Mouse (Mus musculus) embryonic stem cell, embryonic (primary cell): ENCODE measurements around the gene Brd1.

Experiments used
- CTCF ChIA-PET, 4 experiments: fragments of 300-600 bp in 2 of 4; fragments of 350-600 bp in 2 of 4; sonication (Branson Sonifier 250); formaldehyde crosslinking; loops; one replicate each; lab custom pipeline; 2022; ENCODE audit warnings: inconsistent platforms in 2 of 4; lab: Charles Lee
- POLR2A ChIA-PET, 4 experiments: fragments of 300-600 bp in 2 of 4; fragments of 350-600 bp in 2 of 4; sonication (Branson Sonifier 250); formaldehyde crosslinking; loops; one replicate each; lab custom pipeline; 2022; ENCODE audit warnings: antibody characterized with exemption in 4 of 4, inconsistent platforms in 1 of 4; lab: Charles Lee

The Brd1 gene

GRCm38 (mm10) chr15:88677568-88677967 lies 56.5 kb downstream of the Brd1 start:
- CTCF ChIA-PET = no interaction called here
- POLR2A ChIA-PET = interaction anchor here in 2 of 4 experiments (1.0 to 42.9 kb wide), 7 partner anchors 8 to 53 kb away, joined by 3 to 2523 read pairs (median 12); no protein-coding TSS in a partner anchor

DNA sequence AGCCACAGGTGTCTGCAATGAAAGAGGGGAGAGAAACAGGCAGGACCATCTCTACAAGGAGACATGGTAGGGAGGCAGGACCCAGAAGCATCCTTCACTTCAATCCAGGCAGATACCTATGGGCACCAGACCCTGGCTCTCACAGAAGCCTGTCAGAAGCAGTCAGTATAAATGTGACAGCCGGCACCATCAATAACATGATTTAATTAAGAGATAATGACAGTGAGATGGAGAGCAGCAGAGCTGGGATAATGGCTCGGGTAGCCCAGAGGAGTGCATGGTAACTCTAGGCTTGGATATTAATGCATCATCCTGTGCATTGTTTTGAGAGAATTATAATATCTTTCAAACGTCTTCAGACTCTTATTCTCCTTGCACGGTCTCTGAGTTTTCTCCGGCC lies 58.0 kb downstream of the Brd1 start:
- ChIA-PET CTCF (no interaction called here), POLR2A (interaction anchor here in 3 of 4 experiments (1.0 to 42.9 kb wide), 5 partner anchors 9 to 33 kb away, joined by 3 to 2523 read pairs (median 4); no protein-coding TSS in a partner anchor)

GRCm38 (mm10) chr15:88668693-88669092 lies 65.3 kb downstream of the Brd1 start:
- POLR2A ChIA-PET = interaction anchor here in 2 of 4 experiments (1.0 to 2.4 kb wide), 3 partner anchors 10 to 41 kb away, joined by 4 to 11 read pairs (median 10); no protein-coding TSS in a partner anchor
- CTCF ChIA-PET = interaction anchor here in 2 of 4 experiments (0.7 to 1.0 kb wide), 2 partner anchors 10 to 49 kb away, joined by 3 read pairs; no protein-coding TSS in a partner anchor

DNA sequence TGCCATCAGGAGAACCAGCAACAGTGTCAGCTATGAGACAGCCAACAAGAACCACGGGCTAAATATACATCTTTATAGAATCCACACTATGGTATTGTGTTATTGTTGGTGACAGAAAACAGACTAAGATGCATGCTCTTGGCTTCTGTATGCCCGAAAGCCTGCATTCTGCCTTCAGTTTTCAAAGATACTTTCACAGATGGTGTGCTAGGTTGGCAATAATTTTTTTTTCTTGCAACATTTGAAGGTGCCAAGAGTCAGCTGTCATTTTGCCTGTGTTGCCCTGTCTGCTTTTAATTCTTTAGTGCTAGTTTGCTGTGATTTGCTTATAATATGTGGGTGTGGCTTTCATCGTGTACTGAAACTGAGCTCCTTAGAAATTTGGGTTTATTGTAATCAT lies 66.4 kb downstream of the Brd1 start:
- ChIA-PET CTCF (interaction anchor here in 1 of 4 experiments (0.6 kb wide), 1 partner anchor 364 kb away, joined by 6 read pairs; no protein-coding TSS in a partner anchor), POLR2A (interaction anchor here in 2 of 4 experiments (1.5 to 3.4 kb wide), 4 partner anchors 11 to 41 kb away, joined by 4 to 12 read pairs (median 10); no protein-coding TSS in a partner anchor)

GRCm38 (mm10) chr15:88665846-88666245 lies 68.2 kb downstream of the Brd1 start:
- CTCF ChIA-PET = no interaction called here
- POLR2A ChIA-PET = interaction anchor here in 3 of 4 experiments (0.6 to 3.4 kb wide), 10 partner anchors 9 to 90 kb away, joined by 3 to 12 read pairs (median 4); no protein-coding TSS in a partner anchor

DNA sequence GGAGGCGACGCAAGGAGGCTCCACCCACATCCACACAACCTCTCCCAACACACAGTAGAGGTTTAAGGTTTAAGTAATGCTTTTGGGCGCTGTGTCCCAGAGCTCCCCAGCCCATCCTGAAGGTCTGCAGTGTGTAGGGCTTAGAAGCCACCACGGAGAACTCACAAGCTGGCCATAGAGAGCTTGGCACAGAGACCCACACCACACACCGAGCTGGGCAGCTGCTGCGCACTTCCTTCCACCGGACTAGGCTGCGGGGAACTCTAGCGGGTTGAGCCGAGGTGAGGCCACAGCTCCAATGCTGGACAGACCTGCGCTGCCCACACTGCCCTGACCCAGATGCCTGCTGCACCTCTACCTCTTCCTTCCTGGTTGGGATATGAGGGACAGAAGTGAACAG lies 71.0 kb downstream of the Brd1 start:
- ChIA-PET CTCF (interaction anchor here (0.5 to 1.5 kb wide), 10 partner anchors 12 to 660 kb away, joined by 3 to 6 read pairs (median 4); no protein-coding TSS in a partner anchor), POLR2A (interaction anchor here (0.6 to 1.7 kb wide), 24 partner anchors 12 to 245 kb away, joined by 3 to 28 read pairs (median 3); partner anchors contain the start of gene Zbed4 (in 1 of the 4))

GRCm38 (mm10) chr15:88662111-88662850 lies 71.8 kb downstream of the Brd1 start:
- POLR2A ChIA-PET = interaction anchor here in 3 of 4 experiments (0.9 to 1.7 kb wide), 18 partner anchors 11 to 89 kb away, joined by 3 to 28 read pairs (median 4); partner anchors contain the start of gene Zbed4 (in 1 of the 3)
- CTCF ChIA-PET = interaction anchor here in 3 of 4 experiments (0.7 to 1.5 kb wide), 7 partner anchors 11 to 661 kb away, joined by 3 to 6 read pairs (median 3); no protein-coding TSS in a partner anchor

DNA sequence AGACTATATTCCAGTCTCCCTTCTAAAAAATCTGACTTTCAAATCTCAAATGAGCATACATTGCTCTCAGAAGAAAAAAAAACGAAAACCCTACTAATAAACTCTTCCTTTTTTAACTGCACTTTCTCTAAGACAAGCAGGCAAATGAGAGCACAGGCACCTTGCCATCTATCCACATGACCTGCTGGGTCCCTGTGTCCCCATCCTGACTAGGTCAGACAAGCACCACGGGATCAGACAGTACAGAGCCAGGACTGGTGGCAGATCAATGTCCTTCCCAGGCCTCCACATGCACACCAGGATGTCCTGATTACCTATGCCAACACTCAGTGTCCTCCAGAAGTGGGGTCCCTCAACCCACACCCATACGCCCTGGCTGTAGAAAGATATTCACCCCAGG lies 72.4 kb downstream of the Brd1 start:
- CTCF ChIA-PET = no interaction called here

GRCm38 (mm10) chr15:88652006-88652405 lies 82.0 kb downstream of the Brd1 start:
- CTCF ChIA-PET = interaction anchor here (0.6 to 3.2 kb wide), 13 partner anchors 8 to 332 kb away, joined by 3 to 13 read pairs (median 6); no protein-coding TSS in a partner anchor
- POLR2A ChIA-PET = interaction anchor here in 2 of 4 experiments (1.1 to 2.5 kb wide), 3 partner anchors 37 to 57 kb away, joined by 3 to 15 read pairs (median 10); no protein-coding TSS in a partner anchor

More for the DNA sequence above, 72.4 kb downstream of the Brd1 start:
- POLR2A ChIA-PET = interaction anchor here in 1 of 4 experiments (1.6 kb wide), 1 partner anchor 55 kb away, joined by 3 read pairs; no protein-coding TSS in a partner anchor

DNA sequence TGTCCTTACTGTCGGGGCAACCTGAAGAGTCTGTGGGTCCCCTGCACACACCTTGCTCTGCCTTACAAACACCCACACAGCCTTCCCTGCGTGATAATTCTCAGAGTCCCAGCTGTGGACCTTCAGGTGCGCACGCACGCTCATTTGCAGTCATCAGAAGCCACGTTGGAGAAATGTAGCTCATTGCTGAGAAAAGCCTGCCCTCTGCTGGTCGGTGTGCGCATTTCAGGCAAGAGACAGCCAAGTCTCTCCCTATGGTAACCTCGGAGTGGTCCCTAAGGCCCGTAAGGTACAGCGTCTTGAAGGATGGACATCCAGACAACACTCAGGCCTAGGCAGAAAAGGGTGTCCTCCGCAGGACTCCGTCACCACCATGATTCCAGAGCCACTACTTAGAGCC lies 83.0 kb downstream of the Brd1 start:
- CTCF ChIA-PET = interaction anchor here (0.6 to 3.2 kb wide), 53 partner anchors 8 to 1669 kb away, joined by 3 to 14 read pairs (median 4); no protein-coding TSS in a partner anchor
- POLR2A ChIA-PET = interaction anchor here in 3 of 4 experiments (0.6 to 2.5 kb wide), 11 partner anchors 12 to 358 kb away, joined by 3 to 15 read pairs (median 4); no protein-coding TSS in a partner anchor
